Mouse (Mus musculus) ES-Bruce4 (cell line): Measurements from ENCODE around the gene Il1rl2.

Source experiments
- CTCF ChIP-seq: IDR thresholded peaks from one replicate; pipeline ENCODE4 v1.8.1; 2011; ENCODE audit warnings: low read depth, low read length
- POLR2A ChIP-seq: IDR thresholded peaks from one replicate; pipeline ENCODE4 v1.8.1; 2011; ENCODE audit warnings: low read length; ENCODE audit not compliant: insufficient read depth

- no peak for TF ChIP-seq POLR2A
- TF ChIP-seq CTCF: no peak
Measured at GRCm38 (mm10) chr1:40359731-40360130, 35.3 kb downstream of the Il1rl2 start.
